Mouse (Mus musculus) G1E (cell line): ENCODE measurements around the gene C7.
A peak's percentile ranks its signal among the peaks of the same experiment; 100 is the strongest.

Source experiments
- CTCF ChIP-seq: IDR thresholded peaks from 2 replicates; pipeline ENCODE4 v1.5.1; 2012; ENCODE audit warnings: low read depth, low read length, inconsistent platforms, mixed read lengths
- GATA1 ChIP-seq: IDR thresholded peaks from 2 replicates; pipeline ENCODE4 v1.6.1; 2012; ENCODE audit warnings: borderline replicate concordance, low read length, inconsistent platforms, mixed read lengths
- GATA2 ChIP-seq: IDR thresholded peaks from 2 replicates; pipeline ENCODE4 v1.6.1; 2012; ENCODE audit warnings: low read depth, low read length, inconsistent platforms, borderline replicate concordance
- POLR2AphosphoS5 ChIP-seq: IDR thresholded peaks from 2 replicates; pipeline ENCODE4 v1.6.1; 2012; ENCODE audit warnings: low read depth, low read length, inconsistent platforms; ENCODE audit not compliant: insufficient replicate concordance
- TAL1 ChIP-seq: conservative IDR thresholded peaks from 2 replicates; pipeline ENCODE4 v1.6.1; 2012; ENCODE audit warnings: low read depth, low read length, inconsistent platforms, mixed read lengths

- TF ChIP-seq CTCF (no peak), POLR2AphosphoS5 (no peak), GATA1 (no peak), TAL1 (peak; percentile 43), GATA2 (no peak)
Measured at GRCm38 (mm10) chr15:5097376-5097775, 33.8 kb upstream of the C7 start.
